Mouse (Mus musculus) olfactory bulb, adult 2 months (tissue): ENCODE data around the gene Frmd6.

Experiments
- CTCF ChIP-seq: fragments of 200-500 bp; IDR thresholded peaks from 2 replicates; pipeline ENCODE4 v1.5.1; 2012; ENCODE audit warnings: low read depth, mild to moderate bottlenecking, low read length, moderate library complexity; ENCODE audit not compliant: insufficient read depth
- POLR2A ChIP-seq: fragments of 200-500 bp; IDR thresholded peaks from 2 replicates; pipeline ENCODE4 v1.6.1; 2012; ENCODE audit warnings: mild to moderate bottlenecking, low read depth, low read length, moderate library complexity; ENCODE audit not compliant: insufficient read depth

DNA sequence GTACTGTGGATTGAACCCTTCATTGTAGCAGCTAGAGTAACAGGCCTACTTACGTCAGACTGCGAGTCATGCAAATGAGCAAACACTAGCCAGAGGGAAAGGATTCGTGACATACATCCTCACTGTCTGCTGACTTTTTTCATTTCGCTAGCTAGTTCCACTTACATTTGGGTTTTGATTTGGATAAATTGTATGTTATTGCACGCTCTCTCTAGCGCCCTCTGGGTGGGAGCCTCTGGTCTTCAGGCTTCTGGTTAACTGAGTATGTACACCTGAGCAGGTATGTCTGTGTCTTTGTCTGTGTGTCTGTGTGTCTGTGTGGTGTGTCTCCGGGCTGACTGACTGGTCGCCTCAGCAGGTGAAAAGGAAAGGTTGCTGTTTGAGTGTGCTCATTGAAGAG is 72.1 kb downstream of the Frmd6 start:
- TF ChIP-seq CTCF (no peak), POLR2A (no peak)
